Mouse (Mus musculus): ENCODE data around the gene Ddx39.

Ddx39 gene

DNA sequence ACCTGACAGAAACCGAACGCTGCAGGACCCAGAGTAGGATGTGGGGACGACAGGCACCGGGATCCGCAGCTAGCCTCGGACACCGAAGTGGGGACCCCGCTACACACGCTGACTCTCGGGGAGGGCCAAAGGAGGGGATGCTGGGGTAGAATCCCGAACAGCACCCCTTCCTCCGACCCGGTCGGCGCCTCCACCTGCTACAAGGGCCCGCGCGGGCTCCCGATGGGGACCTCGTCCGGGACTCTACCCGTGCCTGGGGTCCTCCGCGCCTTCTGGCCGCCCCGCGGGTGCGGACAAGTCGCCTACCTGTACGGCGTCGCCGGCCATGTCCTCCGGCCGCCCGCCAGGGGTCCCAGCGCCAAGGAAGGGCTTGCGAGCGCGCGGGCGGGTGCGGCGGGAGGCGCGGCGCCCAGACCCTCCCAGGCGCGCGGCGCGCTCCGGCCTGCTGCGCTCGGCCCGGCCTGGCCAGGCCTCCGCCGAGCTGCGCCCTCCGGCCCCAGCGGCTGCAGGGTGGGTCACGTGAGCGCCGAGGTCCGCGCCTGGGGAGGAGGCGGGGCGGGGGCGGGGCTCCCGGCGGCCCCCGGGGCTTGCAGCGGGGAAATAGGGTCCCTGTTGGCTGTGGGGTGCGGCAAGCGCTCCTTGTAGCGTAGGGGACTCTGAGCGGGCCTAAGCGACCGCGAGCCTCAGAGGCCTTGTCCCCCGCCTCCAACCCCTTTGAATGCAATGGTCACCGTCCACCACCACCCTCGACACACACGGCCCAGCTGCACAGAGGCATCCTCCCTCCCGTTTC, 16.1 kb upstream of the Ddx39 start, which contains the start of gene Pkn1:
Gene Pkn1, minus strand, starts transcription at position 519 of the 793 bp plus-strand sequence.
- peak; percentile 89 to 95 for DNase-seq (ENCODE audit: inconsistent age in 2 of 2, low spot score in 1 of 2)

DNA sequence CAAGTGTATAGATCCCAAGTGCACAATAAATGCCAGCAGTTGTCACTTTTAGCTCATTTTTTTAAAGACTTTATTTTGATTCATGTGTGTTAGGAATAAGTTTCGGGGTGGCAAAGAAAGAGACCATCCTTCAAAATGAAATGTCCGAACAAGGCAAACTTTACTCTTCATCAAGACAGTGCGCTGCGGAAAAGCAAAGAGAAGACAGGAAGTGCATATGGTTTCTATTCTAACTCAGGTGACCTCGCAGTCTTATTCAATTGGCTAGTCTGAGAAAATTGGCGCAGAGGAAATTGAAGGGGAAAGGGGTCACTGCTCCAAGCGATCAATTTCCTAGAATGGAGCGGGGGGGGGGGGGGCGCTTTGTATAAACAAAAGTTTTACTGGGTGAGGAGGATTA, 15.4 kb upstream of the Ddx39 start:
- no peak for DNase-seq (ENCODE audit: inconsistent age in 2 of 2, low spot score in 1 of 2)

DNA sequence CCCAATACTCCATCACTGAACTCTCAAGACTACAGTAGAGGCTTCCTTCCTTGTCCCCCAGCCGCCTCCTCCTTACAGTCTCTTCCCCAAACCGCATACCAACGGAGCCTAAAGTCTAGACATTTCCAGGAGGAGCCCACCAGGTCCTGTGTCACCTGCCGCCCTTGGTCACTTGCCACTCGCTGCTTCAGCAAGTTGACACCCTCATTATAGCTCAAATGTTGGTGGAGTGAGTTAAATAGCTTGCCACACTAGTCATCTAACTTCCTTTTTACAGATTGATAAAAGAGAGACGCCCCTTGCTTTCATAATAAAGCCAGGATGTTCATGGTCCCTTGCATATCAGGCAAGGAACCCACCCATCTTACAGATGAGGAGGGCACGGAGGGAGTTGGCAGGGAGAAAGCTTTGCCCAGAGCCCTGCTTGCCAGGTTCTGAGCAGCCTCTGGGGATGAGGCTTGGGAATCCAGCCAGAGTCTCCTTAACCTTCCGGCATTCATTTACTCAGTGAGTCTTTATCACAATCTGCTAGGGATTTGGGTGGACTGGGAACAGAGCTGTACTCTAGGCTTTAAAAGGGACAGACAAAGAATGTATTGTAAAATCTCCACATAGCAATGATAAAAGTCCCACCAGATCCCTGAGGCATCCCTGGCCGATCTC, 14.4 kb upstream of the Ddx39 start:
- DNase-seq (ENCODE audit: inconsistent age in 2 of 2, low spot score in 1 of 2), result peak in 1 of 2 experiments; percentile 51

DNA sequence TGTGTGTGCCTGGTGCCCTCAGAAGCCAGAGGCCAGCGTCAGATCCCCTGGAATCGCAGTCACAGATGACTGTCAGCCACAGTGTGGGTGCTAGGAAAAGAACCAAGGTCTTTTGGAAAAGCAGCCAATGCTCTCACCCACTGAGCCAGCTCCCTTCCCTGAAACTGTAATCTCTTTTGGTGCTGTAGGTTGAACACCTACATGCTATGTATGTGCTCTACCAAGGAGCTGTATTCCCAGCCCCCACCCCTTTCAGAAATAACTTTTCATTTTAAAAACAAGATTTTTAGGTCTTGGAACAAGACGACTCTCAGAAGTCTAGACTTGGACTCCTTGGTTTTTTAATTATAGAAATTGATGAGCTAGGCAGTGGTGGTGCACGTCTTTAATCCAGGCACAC, 11.6 kb upstream of the Ddx39 start:
- DNase-seq (ENCODE audit: inconsistent age in 2 of 2, low spot score in 1 of 2), result no peak

DNA sequence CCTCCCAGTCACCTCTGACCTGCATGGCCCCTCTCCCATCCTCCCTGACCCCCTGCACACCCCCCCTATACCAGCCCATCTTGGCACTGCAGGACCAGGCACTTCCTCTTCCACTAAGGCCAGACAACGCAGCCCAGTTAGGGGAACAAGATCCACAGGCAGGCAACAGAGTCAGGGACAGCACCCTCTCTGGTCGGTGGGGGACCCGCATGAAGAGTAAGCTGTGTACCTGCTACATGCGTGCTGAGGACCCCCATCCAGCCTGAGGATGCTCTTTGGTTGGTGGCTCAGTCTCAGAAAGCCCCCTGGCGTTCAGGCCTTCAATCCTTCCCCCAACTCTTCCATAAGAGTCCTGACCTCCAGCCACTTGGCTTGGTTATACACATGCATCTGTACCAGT, 8.6 kb upstream of the Ddx39 start:
- DNase-seq (ENCODE audit: inconsistent age in 2 of 2, low spot score in 1 of 2), result no peak

DNA sequence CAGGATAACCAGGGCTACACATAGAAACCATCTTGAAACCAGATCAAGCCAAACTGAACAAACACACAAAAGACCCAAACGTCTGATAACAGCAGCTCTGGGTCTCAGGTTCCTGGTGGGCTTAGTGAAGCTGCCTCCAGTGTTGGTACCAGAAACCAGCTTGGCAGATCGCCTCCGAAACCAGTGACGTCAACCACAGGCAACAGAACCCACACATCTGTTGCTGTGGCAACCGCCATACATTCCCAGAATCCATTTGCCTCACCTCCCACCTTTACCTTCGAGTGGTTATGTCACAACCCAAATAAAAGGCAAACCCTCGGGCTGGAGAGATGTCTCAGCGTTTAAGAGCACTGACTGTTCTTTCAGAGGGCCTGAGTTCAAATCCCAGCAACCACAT, 7.4 kb upstream of the Ddx39 start:
- no peak for DNase-seq (ENCODE audit: inconsistent age in 2 of 2, low spot score in 1 of 2)

DNA sequence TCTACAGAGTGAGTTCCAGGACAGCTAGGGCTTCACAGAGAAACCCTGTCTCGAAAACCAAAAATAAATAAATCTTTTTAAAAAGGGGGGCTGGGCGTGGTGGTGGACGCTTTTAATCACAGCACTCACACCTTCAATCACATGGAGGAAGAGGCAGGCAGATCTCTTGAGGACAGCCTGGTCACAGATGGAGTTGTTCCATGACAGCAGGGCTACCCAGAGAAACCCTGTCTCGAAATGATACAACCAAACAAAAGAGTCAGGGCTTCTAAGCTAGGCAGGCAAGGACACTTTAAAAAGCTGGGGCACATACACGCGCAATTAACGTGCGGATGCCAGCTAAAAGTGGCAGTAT, 324 bp upstream of the Ddx39 start:
- DNase-seq (ENCODE audit: inconsistent age in 2 of 2, low spot score in 1 of 2), result no peak

DNA sequence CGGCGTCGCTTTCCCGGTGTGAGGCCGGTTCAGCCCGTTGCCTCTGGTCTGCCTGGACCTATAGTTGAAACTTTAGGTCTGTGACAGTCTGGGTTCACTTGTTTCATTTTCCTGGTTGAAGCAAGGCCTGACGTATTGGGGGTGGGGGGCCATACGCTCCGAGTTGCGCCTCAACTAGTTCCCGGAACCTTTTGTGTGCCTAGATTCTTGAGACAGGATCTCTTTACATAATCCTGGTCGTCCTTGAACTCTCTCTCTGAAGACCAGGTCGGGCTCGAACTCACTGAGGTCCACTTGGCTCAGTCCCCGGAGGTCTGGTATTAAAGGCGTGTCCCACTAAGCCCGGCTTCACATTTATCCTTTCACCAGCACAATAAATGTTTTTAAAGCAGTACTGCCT, 794 bp downstream of the Ddx39 start:
- DNase-seq (ENCODE audit: inconsistent age in 2 of 2, low spot score in 1 of 2), result peak in 1 of 2 experiments; percentile 46

DNA sequence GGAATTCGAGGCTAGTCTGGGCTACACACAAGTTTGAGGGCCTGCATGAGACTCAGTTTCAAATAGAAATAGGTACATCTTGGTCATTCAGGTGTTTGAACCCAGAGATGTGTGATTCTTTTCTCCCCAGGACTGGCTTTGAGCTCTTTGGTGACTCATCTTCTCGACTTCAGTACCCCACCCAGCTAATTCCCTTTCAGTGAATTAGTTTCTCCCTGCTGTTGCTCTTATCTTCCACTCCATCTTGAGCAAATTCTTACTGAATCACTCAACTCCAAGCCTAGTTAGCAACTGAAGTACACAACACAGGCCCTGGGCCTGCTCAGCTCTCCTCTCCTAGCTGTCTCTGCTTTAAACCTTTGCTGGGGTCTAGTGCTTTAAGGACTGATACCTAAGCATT, 1.6 kb downstream of the Ddx39 start:
- DNase-seq (ENCODE audit: inconsistent age in 2 of 2, low spot score in 1 of 2), result no peak

DNA sequence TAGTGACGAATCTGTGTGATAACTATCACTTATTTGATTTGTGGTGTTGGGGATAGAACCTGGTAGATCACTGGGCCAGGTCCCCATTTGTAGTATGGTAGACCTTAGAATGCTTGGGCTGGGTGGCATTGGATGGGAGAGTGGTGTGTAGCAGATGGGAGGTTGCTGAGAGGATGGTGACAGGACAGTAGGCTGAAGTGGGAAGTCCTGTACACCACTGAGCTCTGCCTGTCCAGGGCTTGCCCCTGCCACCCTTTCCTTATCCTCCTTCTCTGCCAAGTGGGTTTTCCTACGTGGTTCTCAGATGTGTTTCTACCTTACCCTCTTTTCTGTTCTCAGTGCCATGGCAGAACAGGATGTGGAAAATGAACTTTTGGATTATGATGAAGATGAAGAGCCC, 4.1 kb downstream of the Ddx39 start:
- DNase-seq (ENCODE audit: inconsistent age in 2 of 2, low spot score in 1 of 2), result no peak

DNA sequence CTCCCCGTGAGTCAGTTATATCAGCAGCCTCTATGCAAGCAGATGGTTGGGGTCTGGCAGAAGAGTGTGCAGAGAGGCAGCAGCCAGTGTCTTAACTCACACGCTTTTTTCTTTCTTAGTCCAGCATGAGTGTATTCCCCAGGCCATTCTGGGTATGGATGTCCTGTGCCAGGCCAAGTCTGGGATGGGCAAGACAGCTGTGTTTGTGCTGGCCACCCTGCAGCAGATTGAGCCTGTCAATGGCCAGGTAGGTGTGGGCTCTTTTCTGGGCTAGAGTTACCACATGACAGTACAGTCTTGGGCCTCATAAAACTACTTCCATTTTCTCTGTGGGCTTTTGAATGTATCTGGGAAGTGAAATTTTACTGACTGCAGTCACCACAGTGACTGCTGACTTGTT, 4.7 kb downstream of the Ddx39 start:
- DNase-seq (ENCODE audit: inconsistent age in 2 of 2, low spot score in 1 of 2), result no peak

DNA sequence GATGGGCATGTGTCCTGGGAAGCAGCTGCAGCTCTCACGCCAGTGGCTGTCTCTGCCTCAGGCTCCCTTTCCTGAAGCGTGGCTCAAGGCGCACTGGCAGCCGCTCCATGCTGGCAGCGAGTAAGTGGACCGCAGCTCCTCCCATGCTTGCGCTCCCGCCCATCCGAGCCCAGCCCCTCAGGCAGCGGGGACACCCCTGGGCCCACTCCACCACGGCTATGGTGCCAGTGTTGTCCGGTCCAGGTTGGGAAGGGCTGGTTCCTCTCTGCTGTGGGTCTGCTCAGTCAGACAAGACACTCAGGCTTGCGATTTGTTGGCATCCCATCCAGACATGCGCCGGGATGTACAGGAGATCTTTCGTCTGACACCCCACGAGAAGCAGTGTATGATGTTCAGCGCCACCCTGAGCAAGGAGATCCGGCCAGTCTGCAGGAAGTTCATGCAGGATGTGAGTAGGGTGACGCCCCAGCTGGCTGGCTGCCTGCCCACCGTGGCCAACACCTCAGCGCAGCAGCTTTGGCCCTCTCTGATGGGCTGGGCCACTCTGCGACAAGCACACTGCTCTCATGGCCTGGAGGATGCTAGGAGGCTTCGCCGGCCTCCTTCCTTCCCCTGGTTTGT, 6.5 kb downstream of the Ddx39 start:
- peak; percentile 67 to 78 for DNase-seq (ENCODE audit: inconsistent age in 2 of 2, low spot score in 1 of 2)

DNA sequence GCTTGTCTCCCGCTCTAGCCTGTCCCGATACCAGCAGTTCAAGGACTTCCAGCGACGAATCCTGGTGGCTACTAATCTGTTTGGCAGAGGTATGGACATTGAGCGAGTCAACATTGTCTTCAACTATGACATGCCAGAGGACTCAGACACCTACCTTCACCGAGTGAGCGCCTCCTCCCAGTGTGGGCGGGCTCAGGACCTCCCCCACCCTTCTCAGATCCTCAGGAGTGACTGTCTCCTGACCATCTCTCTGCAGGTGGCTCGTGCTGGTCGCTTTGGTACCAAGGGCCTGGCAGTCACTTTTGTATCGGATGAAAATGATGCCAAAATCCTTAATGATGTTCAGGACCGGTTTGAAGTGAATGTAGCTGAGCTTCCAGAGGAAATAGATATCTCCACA, 7.7 kb downstream of the Ddx39 start:
- peak in 1 of 2 experiments; percentile 45 for DNase-seq (ENCODE audit: inconsistent age in 2 of 2, low spot score in 1 of 2)

DNA sequence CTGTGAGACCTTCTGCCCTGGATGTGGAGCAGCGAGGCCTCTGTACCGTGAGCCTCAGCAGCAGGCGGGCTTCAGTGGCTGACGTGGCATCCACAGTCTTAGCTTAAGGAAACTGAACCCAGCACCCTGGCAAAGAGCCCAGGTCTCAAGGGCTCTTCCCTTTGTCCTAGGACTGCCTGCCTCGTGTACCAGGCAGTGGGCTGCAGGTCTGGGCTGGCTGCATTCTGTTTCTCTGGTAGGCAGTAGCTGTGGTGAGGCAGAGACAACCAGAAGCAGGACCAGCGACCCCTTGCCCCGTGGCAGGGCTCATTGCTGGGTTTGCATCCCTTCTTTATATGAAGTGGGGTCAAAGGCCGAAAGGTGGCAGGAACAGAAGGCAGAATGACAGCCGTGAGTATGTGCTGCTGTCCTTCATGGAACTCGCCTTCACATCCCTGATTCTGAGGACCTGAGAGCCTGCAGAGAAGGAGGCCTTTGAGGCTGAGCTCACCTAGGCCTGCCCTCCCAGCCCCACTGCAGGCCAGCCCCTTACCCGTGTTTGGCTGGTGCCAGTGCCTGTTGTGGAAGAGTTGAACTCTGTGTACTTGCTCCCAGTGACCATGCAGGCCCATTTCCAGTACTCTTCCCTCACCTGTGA, 8.6 kb downstream of the Ddx39 start:
- DNase-seq (ENCODE audit: inconsistent age in 2 of 2, low spot score in 1 of 2), result peak; percentile 37 to 51

DNA sequence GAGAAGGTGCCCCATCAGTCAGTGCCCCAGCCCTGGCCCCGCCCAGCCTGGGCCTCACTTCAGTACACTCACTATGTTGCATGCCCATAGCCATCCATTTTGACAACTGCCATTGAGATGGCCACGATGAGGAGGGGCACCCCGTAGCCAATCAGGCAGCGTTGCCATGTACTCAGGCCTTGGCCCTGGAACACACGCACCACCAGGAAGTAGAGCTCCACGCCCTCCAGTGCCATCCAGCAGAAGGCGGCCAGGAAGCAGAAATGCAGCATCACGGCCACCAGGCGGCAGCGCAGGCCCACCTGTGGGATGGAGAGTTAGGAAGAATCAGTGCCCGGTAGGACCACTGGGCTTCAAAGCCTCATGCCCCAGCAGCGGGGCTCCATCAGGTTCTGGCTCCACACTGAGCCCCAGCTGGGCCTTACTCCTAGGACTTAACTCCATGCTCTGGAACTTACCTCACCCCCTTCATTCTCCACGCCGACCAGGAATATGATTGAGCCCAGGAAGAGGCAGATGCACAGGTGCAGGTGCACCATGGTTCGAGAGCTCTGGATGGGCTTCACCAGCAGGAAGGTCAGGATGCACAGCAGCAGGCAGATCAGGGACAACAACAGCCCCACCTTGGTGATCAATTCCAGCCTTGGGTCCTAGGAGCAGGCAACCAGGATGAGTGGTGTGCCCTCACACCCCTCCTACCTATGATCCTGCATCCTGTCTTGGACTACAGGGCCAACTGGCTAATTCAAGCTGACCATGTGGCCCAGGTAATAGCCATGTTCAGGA, 9.9 kb downstream of the Ddx39 start:
- peak; percentile 95 to 97 for DNase-seq (ENCODE audit: inconsistent age in 2 of 2, low spot score in 1 of 2)

DNA sequence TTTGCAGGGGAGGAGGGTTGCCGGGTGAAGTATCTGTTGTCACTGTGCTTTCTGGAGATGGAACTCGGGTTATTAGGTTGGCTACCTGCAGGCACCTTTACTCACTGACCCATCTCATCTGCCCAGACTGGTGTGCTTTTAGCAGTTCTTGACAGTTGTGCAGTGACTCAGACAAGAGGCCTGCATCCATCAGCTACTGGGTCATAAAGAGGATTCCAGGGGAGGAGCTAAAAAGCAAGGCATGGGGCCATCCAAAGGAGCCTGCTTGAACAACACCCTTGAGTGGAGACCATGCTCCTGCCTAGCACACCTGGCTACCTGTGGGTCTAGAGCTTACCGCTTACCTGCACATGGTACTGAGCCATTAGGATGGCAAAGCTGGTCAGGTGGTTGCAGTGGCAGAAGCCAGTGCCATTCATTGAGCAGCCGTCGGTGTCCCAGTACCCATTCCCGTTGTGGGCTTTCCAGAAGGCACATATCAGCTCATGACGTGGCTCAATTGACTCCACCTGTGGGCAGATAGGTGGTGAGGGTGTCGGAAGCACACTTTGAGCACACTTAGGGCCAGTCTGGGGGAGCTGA, 10.6 kb downstream of the Ddx39 start:
- peak in 1 of 2 experiments; percentile 48 for DNase-seq (ENCODE audit: inconsistent age in 2 of 2, low spot score in 1 of 2)

DNA sequence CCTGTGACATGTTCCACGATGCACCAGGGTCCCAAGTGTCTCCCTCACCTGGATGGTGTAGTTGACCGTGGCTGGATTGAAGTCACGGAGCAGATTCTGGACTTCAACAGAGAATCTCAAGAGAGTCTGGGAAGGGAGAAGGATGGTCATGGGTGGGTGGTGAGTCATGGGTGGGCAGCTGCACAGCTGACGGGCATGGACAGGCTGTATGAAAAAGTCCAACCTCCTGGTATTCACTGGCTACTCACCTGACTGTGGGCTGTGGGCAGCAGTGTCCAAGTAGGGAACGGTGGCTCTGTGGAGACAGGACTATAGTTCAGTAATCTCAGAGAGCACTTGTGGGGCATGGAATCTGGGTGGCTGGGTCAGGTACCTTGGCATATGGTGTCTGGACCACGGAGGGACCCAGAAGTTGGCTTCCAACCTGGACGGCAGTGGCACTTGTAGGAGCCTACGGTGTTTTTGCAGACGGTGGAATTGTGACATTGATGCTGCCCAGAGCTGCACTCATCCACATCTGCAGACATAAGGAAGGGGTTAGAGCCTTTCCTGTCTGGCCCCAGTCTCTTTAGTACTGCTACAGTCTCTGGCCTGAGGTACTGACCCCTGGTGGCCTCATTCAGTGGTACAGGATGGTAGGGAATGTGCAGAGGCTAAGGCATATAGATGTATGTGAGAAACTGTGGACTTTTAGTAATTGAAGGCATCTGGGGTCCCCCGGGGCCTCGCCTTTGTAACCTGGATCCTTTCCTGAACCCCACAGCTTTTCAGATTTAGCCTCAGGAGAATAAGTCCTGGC, 14.2 kb downstream of the Ddx39 start:
- DNase-seq (ENCODE audit: inconsistent age in 2 of 2, low spot score in 1 of 2), result peak in 1 of 2 experiments; percentile 68

DNA sequence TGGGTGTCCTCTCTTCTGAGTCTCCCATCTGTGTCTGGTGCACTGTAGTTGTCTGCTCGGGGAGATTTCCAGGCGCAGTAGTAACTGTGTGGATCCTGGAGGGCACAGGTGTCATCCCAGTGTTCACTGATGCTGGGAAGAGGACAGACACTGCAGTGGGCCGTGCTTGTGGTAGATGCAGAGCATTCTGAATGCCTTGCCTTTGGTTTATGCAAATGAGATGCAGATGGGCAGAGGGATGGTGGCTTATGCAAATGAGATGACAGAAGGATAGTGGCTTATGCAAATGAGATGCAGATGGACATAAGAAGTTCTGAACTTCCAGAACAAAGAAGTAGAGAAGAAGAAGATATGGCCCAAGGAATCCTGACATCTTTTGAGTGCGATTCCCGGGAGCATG, 16.9 kb downstream of the Ddx39 start:
- DNase-seq (ENCODE audit: inconsistent age in 2 of 2, low spot score in 1 of 2), result no peak

DNA sequence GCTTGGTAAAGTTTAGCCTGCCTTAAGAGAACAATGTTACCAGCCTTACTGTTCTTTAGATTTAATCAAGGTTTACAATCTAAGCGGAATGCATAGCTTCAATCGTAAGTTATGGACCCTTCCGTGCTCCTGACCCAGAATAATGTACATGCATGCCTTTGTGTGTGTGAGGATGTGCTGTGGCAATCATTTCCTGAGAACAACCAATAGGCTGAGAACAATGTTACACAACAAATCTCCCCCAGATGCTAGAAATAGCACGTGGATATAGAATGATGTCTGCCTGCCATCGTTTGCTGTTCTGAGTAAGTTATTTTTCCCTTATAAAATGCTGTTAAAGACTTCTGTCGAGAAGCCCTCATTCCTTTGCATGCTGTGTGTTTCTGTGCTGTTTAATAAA, 17.9 kb downstream of the Ddx39 start:
- no peak for DNase-seq (ENCODE audit: inconsistent age in 2 of 2, low spot score in 1 of 2)

DNA sequence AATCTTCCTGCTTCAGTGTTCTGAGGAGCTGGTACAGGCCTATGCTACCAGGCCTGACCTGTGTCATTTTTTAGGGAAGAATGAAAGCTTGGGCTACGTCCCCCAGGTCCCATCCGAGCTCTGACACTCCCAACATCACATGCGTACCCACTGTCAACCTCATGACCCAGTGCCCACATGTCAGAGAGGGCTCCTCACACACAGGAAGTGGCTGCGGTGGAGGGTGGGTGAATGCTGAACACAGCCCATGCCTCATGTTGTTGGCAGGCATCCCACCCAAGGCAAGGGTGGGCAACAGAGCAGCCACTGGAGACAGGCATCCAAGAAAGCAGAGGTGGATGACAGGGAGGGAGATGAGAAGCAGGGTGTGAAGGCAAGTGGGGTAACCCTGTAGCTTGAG, 21.7 kb downstream of the Ddx39 start:
- no peak for DNase-seq (ENCODE audit: inconsistent age in 2 of 2, low spot score in 1 of 2)
